Comparison of ENCODE assay signal across 23 mouse cellular contexts in genomic region chr6:49271815-49272214, GRCm38 (mm10). TPM values are rescaled to one million over a fixed set of nuclear protein-coding genes. Genes with fewer than 3 reads are reported as not detected.
DNase-seq lines count a peak whose midpoint lies in the region; ATAC-seq and TF ChIP-seq lines count a peak whose summit lies in the region.
"Had no signal": no experiment of that assay in that cellular context is flagged by ENCODE, and none has a peak within 500 bp of the region (broad histone marks: within the 10 kb centered on the region; RNA-seq: fewer than 3 reads in every experiment).

No protein-coding gene starts in this region.

- no peaks in the 10 kb centered on the region for H3K36me3 ChIP-seq in midbrain, embryonic 11.5 days (ENCODE audit: control insufficient read depth, insufficient read depth, low read length)
- H3K36me3 ChIP-seq in midbrain, embryonic 13.5 days: no peaks in the 10 kb centered on the region
- 0 out of 2 replicates have a peak, but pooled peaks cover 3% of the 10 kb centered on the region for H3K36me3 ChIP-seq in ES-E14 (ENCODE audit: control insufficient read depth, insufficient read depth, low read length, poor library complexity, severe bottlenecking)
- no peaks in the 10 kb centered on the region for H3K36me3 ChIP-seq in limb, embryonic 10.5 days
- H3K36me3 ChIP-seq: embryonic facial prominence, embryonic 10.5 days; embryonic facial prominence, embryonic 12.5 days; forebrain, embryonic 15.5 days had no signal

- no peaks in the 10 kb centered on the region for H3K27me3 ChIP-seq in midbrain, embryonic 11.5 days (ENCODE audit: control insufficient read depth, insufficient read depth, low read length)
- H3K27me3 ChIP-seq in midbrain, embryonic 13.5 days: no peaks in the 10 kb centered on the region
- H3K27me3 ChIP-seq in limb, embryonic 10.5 days (ENCODE audit: low read depth, poor library complexity, severe bottlenecking): no peaks in the 10 kb centered on the region
- H3K27me3 ChIP-seq: CH12.LX; embryonic facial prominence, embryonic 12.5 days; forebrain, embryonic 13.5 days; forebrain, embryonic 15.5 days had no signal

- in situ Hi-C loops in ES-E14 (cut with MboI; ENCODE audit: low sequenced_read_pairs in 2 of 2, unreplicated experiment in 2 of 2): no loop called here

- H3K4me2 ChIP-seq in midbrain, embryonic 11.5 days: no peak overlapping the region
- no peak overlapping the region for H3K4me2 ChIP-seq in midbrain, embryonic 13.5 days (replicated peaks)
- H3K4me2 ChIP-seq: embryonic facial prominence, embryonic 12.5 days; forebrain, embryonic 13.5 days; forebrain, embryonic 15.5 days had no signal

- ATAC-seq in midbrain, embryonic 11.5 days (ENCODE audit: low FRiP score): no peak
- ATAC-seq in midbrain, embryonic 13.5 days: no peak
- ATAC-seq: CD4-positive, CD25-positive, alpha-beta regulatory T cell, adult 4 months; forebrain, embryonic 13.5 days; forebrain, embryonic 15.5 days; forebrain, postnatal 0 days had no signal

- H3K4me1 ChIP-seq in midbrain, embryonic 11.5 days (ENCODE audit: control insufficient read depth, insufficient read depth, low read length): peaks cover 4% of the 10 kb centered on the region
- H3K4me1 ChIP-seq in midbrain, embryonic 13.5 days (replicated peaks): peaks cover 12% of the 10 kb centered on the region; the same call in 1 of the 2 replicates
- peaks cover 5 to 8% of the 10 kb centered on the region in 2 experiments for H3K4me1 ChIP-seq in ES-E14 (ENCODE audit: control insufficient read depth in 2 of 2, insufficient read depth in 2 of 2, low read length in 2 of 2, poor library complexity in 1 of 2)
- no peaks in the 10 kb centered on the region for H3K4me1 ChIP-seq in limb, embryonic 10.5 days
- H3K4me1 ChIP-seq: embryonic facial prominence, embryonic 12.5 days; forebrain, embryonic 15.5 days had no signal

- no peak overlapping the region for H3K27ac ChIP-seq in midbrain, embryonic 11.5 days (ENCODE audit: low read depth, low read length)
- no peak overlapping the region for H3K27ac ChIP-seq in midbrain, embryonic 13.5 days
- peak overlapping the region; percentile 57; the same call in 1 of the 2 replicates for H3K27ac ChIP-seq in ES-E14 (ENCODE audit: insufficient read depth, low read depth, low read length, poor library complexity, severe bottlenecking)
- H3K27ac ChIP-seq in limb, embryonic 10.5 days: no peak overlapping the region
- H3K27ac ChIP-seq: embryonic facial prominence, embryonic 10.5 days; embryonic facial prominence, embryonic 12.5 days; forebrain, embryonic 13.5 days; forebrain, embryonic 15.5 days had no signal

- 75% methylated on average over 6 of the region's 6 CpGs for WGBS in midbrain, embryonic 11.5 days
- WGBS in midbrain, embryonic 13.5 days: 84% methylated on average over 6 of the region's 6 CpGs
- WGBS in limb, embryonic 10.5 days: 72% methylated on average over 6 of the region's 6 CpGs

- H3K4me3 ChIP-seq in midbrain, embryonic 11.5 days (ENCODE audit: low read depth, low read length): no peak overlapping the region
- H3K4me3 ChIP-seq in midbrain, embryonic 13.5 days (replicated peaks): no peak overlapping the region
- no peak overlapping the region for H3K4me3 ChIP-seq in ES-E14 (ENCODE audit: insufficient read depth in 1 of 2, low read depth in 1 of 2, low read length in 2 of 2, poor library complexity in 1 of 2, severe bottlenecking in 1 of 2)
- H3K4me3 ChIP-seq in limb, embryonic 10.5 days: no peak overlapping the region
- H3K4me3 ChIP-seq: embryonic facial prominence, embryonic 10.5 days; embryonic facial prominence, embryonic 12.5 days; forebrain, embryonic 13.5 days; forebrain, embryonic 15.5 days had no signal

- no peak overlapping the region for H3K9ac ChIP-seq in midbrain, embryonic 11.5 days (ENCODE audit: low read length)
- no peak overlapping the region for H3K9ac ChIP-seq in midbrain, embryonic 13.5 days (replicated peaks)
- H3K9ac ChIP-seq in ES-E14 (ENCODE audit: insufficient read depth, low read depth, low read length, poor library complexity, severe bottlenecking): no peak overlapping the region
- H3K9ac ChIP-seq: embryonic facial prominence, embryonic 12.5 days; forebrain, embryonic 13.5 days; forebrain, embryonic 15.5 days; forebrain, postnatal 0 days had no signal

- DNase-seq in heart, adult 11 months: peak; percentile 56
- DNase-seq in heart, adult 18-20 months: no peak
- DNase-seq in midbrain, embryonic 11.5 days (ENCODE audit: low spot score, missing footprints): peak; percentile 39
- DNase-seq in ES-E14 (ENCODE audit: low read depth, low spot score): no peak
- no peak for DNase-seq in limb, embryonic 10.5 days (ENCODE audit: low spot score)
- DNase-seq: adrenal gland, adult 2 months; adrenal gland, postnatal 10 days; adrenal gland, postnatal 25 days; B cell, adult 2 months; cerebellum, adult 11 months; cerebellum, adult 2 months; cerebellum, adult 9-10 months; cerebellum, postnatal 10 days; cerebellum, postnatal 25 days; forebrain, postnatal 0 days had no signal

- H3K9me3 ChIP-seq in midbrain, embryonic 11.5 days (ENCODE audit: control insufficient read depth, low read length): no peaks in the 10 kb centered on the region
- H3K9me3 ChIP-seq in midbrain, embryonic 13.5 days: no peaks in the 10 kb centered on the region
- peaks cover 4% of the 10 kb centered on the region; the same call in 1 of the 2 replicates for H3K9me3 ChIP-seq in ES-E14 (ENCODE audit: control insufficient read depth, insufficient read depth, low read depth, low read length)
- no peaks in the 10 kb centered on the region for H3K9me3 ChIP-seq in limb, embryonic 10.5 days (replicated peaks)
- H3K9me3 ChIP-seq: embryonic facial prominence, embryonic 10.5 days; embryonic facial prominence, embryonic 12.5 days; forebrain, embryonic 13.5 days; forebrain, embryonic 15.5 days had no signal

TF ChIP-seq in ES-E14, 5 proteins besides CTCF, POLR2A, EP300 and RAD21:
- TF ChIP-seq ZNF384 (IDR thresholded peaks at IDR 0.05; ENCODE audit: low read depth, low read length): no peak
- no peak for TF ChIP-seq MAFK (IDR thresholded peaks at IDR 0.05; ENCODE audit: insufficient read depth, low read depth, low read length)
- TF ChIP-seq CHD2 (IDR thresholded peaks at IDR 0.05; ENCODE audit: low read depth, low read length): no peak
- TF ChIP-seq ZC3H11A (IDR thresholded peaks at IDR 0.05; ENCODE audit: borderline replicate concordance, low read depth, low read length): no peak
- no peak for TF ChIP-seq HCFC1 (IDR thresholded peaks at IDR 0.05; ENCODE audit: borderline replicate concordance, insufficient read depth, low read length)

RNA-seq across cellular contexts. Expression of gene Tra2a, which starts 8.0 kb away (rescaled TPM):
- 10 to 100 TPM; 26.2 to 29.9 TPM for total RNA-seq in heart, adult 18-20 months (2021)
- polyA plus RNA-seq in midbrain, embryonic 11.5 days (2014; fragmentation: Nextera tagmentation; extraction: Ambion mirVana): 57.6 and 61.2 TPM in 2 replicates
- 160 and 164 TPM in 2 replicates for polyA plus RNA-seq in midbrain, embryonic 13.5 days (2015; fragmentation: Nextera tagmentation; extraction: Ambion mirVana)
- total RNA-seq in ES-E14 (2012; rRNA removed): 105 and 136 TPM in 2 replicates
- polyA plus RNA-seq in limb, embryonic 10.5 days (2016; fragmentation: Nextera tagmentation; extraction: Ambion mirVana): 126 and 128 TPM in 2 replicates

RNA-seq across cellular contexts. Expression of gene Ccdc126, which starts 47.3 kb away (rescaled TPM):
- 1 to 10 TPM; 5.2 TPM for total RNA-seq in heart, adult 18-20 months (2021)
- polyA plus RNA-seq in midbrain, embryonic 11.5 days (2014; fragmentation: Nextera tagmentation; extraction: Ambion mirVana): 6.4 and 7.6 TPM in 2 replicates
- polyA plus RNA-seq in midbrain, embryonic 13.5 days (2015; fragmentation: Nextera tagmentation; extraction: Ambion mirVana): 7.3 and 8.3 TPM in 2 replicates
- 8.4 and 8.7 TPM in 2 replicates for total RNA-seq in ES-E14 (2012; rRNA removed)
- 4.3 and 5.2 TPM in 2 replicates for polyA plus RNA-seq in limb, embryonic 10.5 days (2016; fragmentation: Nextera tagmentation; extraction: Ambion mirVana)

RNA-seq across cellular contexts. Expression of gene Igf2bp3, which starts 57.1 kb away (rescaled TPM):
- total RNA-seq in heart, adult 18-20 months (2021): not detected
- 145 and 155 TPM in 2 replicates for polyA plus RNA-seq in midbrain, embryonic 11.5 days (2014; fragmentation: Nextera tagmentation; extraction: Ambion mirVana)
- 53.7 and 57.8 TPM in 2 replicates for polyA plus RNA-seq in midbrain, embryonic 13.5 days (2015; fragmentation: Nextera tagmentation; extraction: Ambion mirVana)
- total RNA-seq in ES-E14 (2012; rRNA removed): 20.0 and 32.8 TPM in 2 replicates
- 148 and 149 TPM in 2 replicates for polyA plus RNA-seq in limb, embryonic 10.5 days (2016; fragmentation: Nextera tagmentation; extraction: Ambion mirVana)
- polyA plus RNA-seq: cortical plate, adult 2 months had no signal

Comparison
In these comparisons a context has a peak if more than half of its experiments do, and no peak if none do; other contexts are left out.
1. DNase-seq: peak in heart, adult 11 months (single experiment) and midbrain, embryonic 11.5 days (single experiment); none in heart, adult 18-20 months (0 of 2), ES-E14 (single experiment) and limb, embryonic 10.5 days (single experiment).